In genomic region chr10:106509281-106510165, GRCm38 (mm10) we compare ENCODE assay signal across 13 mouse cellular contexts. TPM values are rescaled to one million over a fixed set of nuclear protein-coding genes. Genes with fewer than 3 reads are reported as not detected.
A peak's percentile ranks its signal among the peaks of the same experiment; 100 is the strongest.
DNase-seq lines count a peak whose midpoint lies in the region; ATAC-seq and TF ChIP-seq lines count a peak whose summit lies in the region.
"Had no signal": no experiment of that assay in that cellular context is flagged by ENCODE, and none has a peak within 500 bp of the region (broad histone marks: within the 10 kb centered on the region; RNA-seq: fewer than 3 reads in every experiment).

No protein-coding gene starts in this region.

- H3K27me3 ChIP-seq in heart, adult 2 months (ENCODE audit: control insufficient read depth, insufficient read depth, low read length), result no peaks in the 10 kb centered on the region
- no peaks in the 10 kb centered on the region for H3K27me3 ChIP-seq in heart, embryonic 11.5 days (ENCODE audit: control insufficient read depth, insufficient read depth, low read length)
- H3K27me3 ChIP-seq in neural tube, embryonic 15.5 days (replicated peaks), result no peaks in the 10 kb centered on the region
- H3K27me3 ChIP-seq: embryonic facial prominence, embryonic 12.5 days; liver, embryonic 12.5 days had no signal

- ATAC-seq in heart, embryonic 11.5 days (replicated peaks; ENCODE audit: insufficient number of reproducible peaks, low FRiP score, low TSS enrichment), result no peak
- no peak for ATAC-seq in neural tube, embryonic 15.5 days (ENCODE audit: low FRiP score)
- ATAC-seq: liver, embryonic 12.5 days had no signal

- no peak for TF ChIP-seq EP300 in heart, adult 2 months (IDR thresholded peaks at IDR 0.05; ENCODE audit: insufficient read depth, low read depth, low read length)

- intact Hi-C loops in heart, adult 2 months (cut with DNase I), result no loop called here
- intact Hi-C loops in left cerebral cortex, postnatal 25 days (cut with DNase I), result loop anchor here (2.0 to 5.0 kb wide), 2 partner anchors 39 to 97 kb away; partner anchors contain the start of gene Ppfia2

- no peak overlapping the region for H3K4me2 ChIP-seq in heart, embryonic 11.5 days
- H3K4me2 ChIP-seq in neural tube, embryonic 15.5 days, result no peak overlapping the region
- H3K4me2 ChIP-seq: embryonic facial prominence, embryonic 12.5 days; liver, embryonic 12.5 days had no signal

- no peak overlapping the region for H3K4me3 ChIP-seq in heart, adult 2 months
- H3K4me3 ChIP-seq in heart, embryonic 11.5 days (ENCODE audit: low read depth, low read length), result no peak overlapping the region
- H3K4me3 ChIP-seq in neural tube, embryonic 15.5 days (replicated peaks), result no peak overlapping the region
- H3K4me3 ChIP-seq: embryonic facial prominence, embryonic 12.5 days; liver, embryonic 12.5 days had no signal

- H3K9me3 ChIP-seq in heart, embryonic 11.5 days (replicated peaks; ENCODE audit: control insufficient read depth, low read length), result no peaks in the 10 kb centered on the region
- no peaks in the 10 kb centered on the region for H3K9me3 ChIP-seq in neural tube, embryonic 15.5 days (replicated peaks)
- H3K9me3 ChIP-seq: embryonic facial prominence, embryonic 12.5 days; liver, embryonic 12.5 days had no signal

- no peak for TF ChIP-seq POLR2A in heart, adult 2 months (IDR thresholded peaks at IDR 0.05; ENCODE audit: insufficient read depth, low read depth, low read length)

- no peak for DNase-seq in heart, adult 2 months
- peak; percentile 21 for DNase-seq in cerebellum, adult 11-12 months
- DNase-seq in cerebellum, postnatal 25 days, result peak; percentile 38 to 58
- DNase-seq in left cerebral cortex, postnatal 25 days (ENCODE audit: low spot score in 2 of 2), result peak; percentile 25 to 76
- no peak for DNase-seq in testis, postnatal 10 days (ENCODE audit: low spot score)
- DNase-seq: heart, adult 11 months; kidney, adult 8-10 months; thymus, postnatal 36 days had no signal

- peak overlapping the region; percentile 17; the same call in 1 of the 2 replicates for H3K27ac ChIP-seq in heart, adult 2 months
- no peak overlapping the region for H3K27ac ChIP-seq in heart, embryonic 11.5 days (ENCODE audit: low read depth, low read length)
- H3K27ac ChIP-seq in neural tube, embryonic 15.5 days (replicated peaks), result no peak overlapping the region
- H3K27ac ChIP-seq: embryonic facial prominence, embryonic 12.5 days; liver, embryonic 12.5 days had no signal

- H3K4me1 ChIP-seq in heart, adult 2 months (ENCODE audit: control insufficient read depth, insufficient read depth, low read length), result no peaks in the 10 kb centered on the region
- no peaks in the 10 kb centered on the region for H3K4me1 ChIP-seq in heart, embryonic 11.5 days (ENCODE audit: control insufficient read depth, insufficient read depth, low read length)
- no peaks in the 10 kb centered on the region for H3K4me1 ChIP-seq in neural tube, embryonic 15.5 days
- H3K4me1 ChIP-seq: embryonic facial prominence, embryonic 12.5 days; liver, embryonic 12.5 days had no signal

- no peak overlapping the region for H3K9ac ChIP-seq in heart, adult 2 months (ENCODE audit: low read depth, low read length)
- H3K9ac ChIP-seq in heart, embryonic 11.5 days (ENCODE audit: low read depth, low read length), result no peak overlapping the region
- H3K9ac ChIP-seq in neural tube, embryonic 15.5 days (replicated peaks), result no peak overlapping the region
- H3K9ac ChIP-seq: embryonic facial prominence, embryonic 12.5 days; liver, embryonic 12.5 days had no signal

- no peak for TF ChIP-seq CTCF in heart, adult 2 months (IDR thresholded peaks at IDR 0.05)

- 69% methylated on average over 6 of the region's 6 CpGs for WGBS in heart, adult 2 months
- 78% methylated on average over 6 of the region's 6 CpGs for WGBS in heart, embryonic 11.5 days (ENCODE audit: insufficient replicate concordance)
- 89% methylated on average over 6 of the region's 6 CpGs for WGBS in neural tube, embryonic 15.5 days

- H3K36me3 ChIP-seq in heart, adult 2 months (ENCODE audit: control insufficient read depth, insufficient read depth, low read length), result no peaks in the 10 kb centered on the region
- no peaks in the 10 kb centered on the region for H3K36me3 ChIP-seq in heart, embryonic 11.5 days (ENCODE audit: control insufficient read depth, insufficient read depth, low read length)
- no peaks in the 10 kb centered on the region for H3K36me3 ChIP-seq in neural tube, embryonic 15.5 days
- H3K36me3 ChIP-seq: embryonic facial prominence, embryonic 12.5 days; liver, embryonic 12.5 days had no signal

- no peaks in the 10 kb centered on the region for H3K79me2 ChIP-seq in heart, adult 2 months (replicated peaks; ENCODE audit: control insufficient read depth, insufficient read depth, low read length)

RNA-seq across cellular contexts. Expression of gene Ppfia2, which starts 39.4 kb away (rescaled TPM):
- total RNA-seq in heart, adult 2 months (2021), result under 1 TPM; 0.26 to 0.55 TPM
- polyA plus RNA-seq in heart, adult 2 months (2012; rRNA removed), result 0.12 and 0.23 TPM in 2 replicates
- 0.14 and 0.32 TPM in 2 replicates for polyA plus RNA-seq in heart, embryonic 11.5 days (2014; fragmentation: Nextera tagmentation; extraction: Ambion mirVana)
- 10 to 100 TPM; 77.3 to 82.6 TPM for total RNA-seq in left cerebral cortex, postnatal 25 days (2021)
- polyA plus RNA-seq in neural tube, embryonic 15.5 days (2015; fragmentation: Nextera tagmentation; extraction: Ambion mirVana), result 23.7 and 28.3 TPM in 2 replicates
- total RNA-seq: hematopoietic stem cell, adult 5-6 weeks had no signal

Comparison
In these comparisons a context has a peak if more than half of its experiments do, and no peak if none do; other contexts are left out.
1. DNase-seq: peak in cerebellum, adult 11-12 months (single experiment), cerebellum, postnatal 25 days (2 of 2) and left cerebral cortex, postnatal 25 days (2 of 2); none in heart, adult 2 months (0 of 2) and testis, postnatal 10 days (single experiment).
2. RNA of gene Ppfia2, which starts 39.4 kb away (polyA plus RNA-seq): 23.7 to 28.3 TPM in neural tube, embryonic 15.5 days; 0.14 to 0.32 TPM in heart, embryonic 11.5 days and 0.12 to 0.23 TPM in heart, adult 2 months; every median in the first group is over 10 times any median in the second.